Mouse (Mus musculus) natural killer cell, adult 2 months (primary cell): ENCODE measurements around the gene Frs2.

Experiments used
- DNase-seq, 2 experiments: peaks; one replicate each; pipeline ENCODE4 v3.0.0; 2022; ENCODE audit warnings: low spot score in 2 of 2

Frs2 gene

DNA sequence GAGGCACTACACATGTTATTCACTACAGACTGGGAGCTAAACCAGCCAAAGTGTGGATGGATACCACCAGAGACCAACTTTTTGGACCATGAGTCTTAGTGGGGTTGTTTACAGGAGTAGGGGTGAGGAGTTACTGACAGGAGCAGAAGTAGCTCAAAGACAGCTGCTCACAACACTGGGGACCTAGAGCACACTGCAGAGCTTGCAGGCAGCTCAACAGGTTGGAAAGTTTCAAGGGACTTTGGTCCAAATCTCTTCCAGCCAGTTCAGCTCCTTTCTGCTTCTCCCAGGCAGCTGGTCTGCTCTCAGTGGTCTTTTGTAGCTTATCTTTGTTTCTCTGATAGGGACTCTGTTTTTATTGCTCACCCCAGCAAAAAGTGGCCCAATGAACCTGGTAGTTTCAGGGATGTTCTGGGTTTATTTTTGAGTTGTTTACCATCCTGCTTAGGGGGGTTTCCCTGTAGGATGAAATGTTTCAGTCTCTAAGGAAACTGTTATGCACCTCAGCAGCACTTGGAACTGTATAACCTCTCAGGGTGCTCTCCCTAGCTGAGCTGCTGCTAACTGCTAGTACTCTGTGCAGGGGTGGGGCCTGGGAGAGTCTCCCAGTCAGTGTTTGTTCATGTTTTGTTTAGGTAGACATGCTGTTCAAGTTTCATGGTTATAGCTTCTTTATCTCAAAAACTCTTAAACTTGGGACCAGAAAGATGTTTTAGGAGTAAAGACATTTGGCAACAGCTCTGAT lies 44.3 kb downstream of the Frs2 start:
- no peak for DNase-seq

DNA sequence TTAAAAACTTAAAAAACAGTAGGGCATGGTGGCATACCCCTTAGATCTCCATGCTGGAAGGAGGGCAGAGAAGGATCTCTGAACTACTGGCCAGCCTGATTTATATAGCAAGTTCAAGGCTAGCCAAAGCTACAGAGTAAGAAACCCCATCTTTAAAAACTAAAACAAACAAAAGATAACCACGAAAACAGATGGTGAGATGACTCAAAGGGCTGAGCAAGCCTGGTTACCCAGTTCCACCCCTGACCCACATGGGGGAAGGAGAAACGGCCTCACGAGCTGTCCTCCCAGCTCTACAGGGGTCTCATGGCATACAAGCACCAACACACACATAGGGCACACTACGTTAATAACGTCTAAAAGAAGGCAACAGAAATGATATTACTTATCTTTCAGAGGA lies 48.2 kb downstream of the Frs2 start:
- DNase-seq: no peak

DNA sequence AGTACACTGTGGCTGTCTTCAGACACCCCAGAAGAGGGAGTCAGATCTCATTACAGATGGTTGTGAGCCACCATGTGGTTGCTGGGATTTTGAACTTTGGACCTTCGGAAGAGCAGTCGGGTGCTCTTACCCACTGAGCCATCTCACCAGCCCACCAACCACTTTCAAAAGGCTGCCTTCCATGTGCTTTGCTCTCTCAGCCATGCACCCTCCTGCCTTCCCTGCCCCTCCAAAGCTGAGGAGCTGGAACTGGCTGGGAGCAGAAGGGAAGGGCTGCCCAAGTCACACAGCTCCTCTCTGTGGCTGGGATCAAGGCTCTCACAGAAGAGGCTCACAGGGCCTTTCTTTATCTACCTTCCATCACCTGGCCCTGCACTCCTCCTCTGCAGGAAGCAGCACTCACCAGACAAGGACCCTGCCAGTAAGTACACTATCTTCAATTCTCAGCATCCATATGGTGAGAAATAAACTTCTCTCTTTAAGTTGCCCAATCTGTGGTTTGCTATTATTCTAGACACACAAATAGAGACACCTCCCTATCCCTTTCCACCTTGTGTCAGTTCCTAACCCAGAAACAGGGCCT lies 51.1 kb downstream of the Frs2 start:
- DNase-seq: no peak

DNA sequence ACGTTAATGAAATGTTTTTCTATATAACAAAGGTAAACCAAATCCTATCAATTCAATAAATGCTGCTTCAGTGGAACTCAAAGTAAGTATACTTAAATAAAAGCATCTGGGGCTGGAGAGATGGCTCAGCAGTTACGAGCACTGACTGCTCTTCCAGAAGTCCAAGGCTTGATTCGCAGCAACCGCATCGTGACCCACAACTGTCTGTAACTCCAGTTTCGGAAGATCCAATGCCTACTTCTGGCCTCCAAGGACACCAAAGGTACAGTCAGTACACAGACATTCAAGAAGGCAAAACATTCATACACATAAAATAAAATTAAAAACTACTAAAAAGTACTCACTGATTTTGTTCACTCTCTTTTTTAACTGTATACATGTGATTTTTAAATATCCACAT lies 52.2 kb downstream of the Frs2 start:
- no peak for DNase-seq

DNA sequence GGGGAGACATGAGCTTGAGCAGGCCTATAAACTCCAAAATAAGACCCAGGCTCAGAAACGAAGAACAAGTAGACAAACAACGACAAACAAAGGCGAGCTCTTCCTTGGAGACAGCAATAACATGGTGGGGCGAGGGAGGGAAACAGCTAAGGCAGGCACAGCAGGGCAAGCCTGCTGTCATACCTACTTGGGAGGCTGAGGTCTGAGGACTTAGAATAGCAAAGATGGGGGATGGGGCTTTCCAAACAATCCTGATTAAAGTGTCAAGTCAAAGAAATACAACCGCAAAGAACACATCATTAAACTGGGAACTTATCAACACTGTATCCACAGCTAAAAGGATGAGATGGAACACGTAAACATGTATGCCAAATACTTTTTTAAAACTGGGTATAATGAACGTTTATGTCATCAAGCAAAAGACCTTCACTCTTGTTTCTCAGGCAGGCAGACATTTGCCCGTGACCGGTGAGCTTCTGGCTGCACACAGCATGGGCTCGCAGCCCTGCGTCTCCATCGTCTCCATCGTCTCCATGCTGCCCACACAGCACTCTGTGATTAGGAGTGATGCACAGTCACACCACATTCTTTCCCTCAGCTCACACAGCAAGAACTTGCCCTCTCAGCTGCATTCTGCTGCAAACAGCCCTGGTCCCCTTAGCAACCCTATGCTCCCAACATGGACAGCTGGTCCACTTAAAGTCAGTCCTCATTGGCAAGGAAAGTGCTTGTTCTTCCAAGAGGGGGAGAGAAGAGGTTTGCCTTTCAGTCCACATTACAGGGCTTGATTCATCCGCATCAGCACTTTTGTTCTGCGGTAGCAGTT lies 53.6 kb downstream of the Frs2 start:
- no peak for DNase-seq

DNA sequence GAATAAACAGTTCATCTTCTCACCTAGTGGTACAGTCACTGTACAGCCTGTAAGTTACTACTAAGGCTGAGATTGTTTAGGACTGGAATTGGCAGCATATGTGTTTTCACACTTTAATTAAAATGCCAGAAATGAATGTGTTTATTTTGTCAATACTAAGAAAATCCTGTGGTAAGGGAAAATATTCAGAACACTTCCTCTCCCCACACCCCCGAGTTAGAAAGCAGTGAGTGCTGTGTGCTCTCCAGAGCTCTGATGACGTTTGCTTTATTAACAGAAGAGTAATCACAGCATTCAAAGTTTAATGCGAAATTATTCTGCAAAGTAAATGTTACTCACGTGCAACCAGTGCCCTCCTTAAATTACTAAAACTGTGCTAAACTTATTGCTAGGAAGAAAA lies 58.7 kb downstream of the Frs2 start:
- no peak for DNase-seq

DNA sequence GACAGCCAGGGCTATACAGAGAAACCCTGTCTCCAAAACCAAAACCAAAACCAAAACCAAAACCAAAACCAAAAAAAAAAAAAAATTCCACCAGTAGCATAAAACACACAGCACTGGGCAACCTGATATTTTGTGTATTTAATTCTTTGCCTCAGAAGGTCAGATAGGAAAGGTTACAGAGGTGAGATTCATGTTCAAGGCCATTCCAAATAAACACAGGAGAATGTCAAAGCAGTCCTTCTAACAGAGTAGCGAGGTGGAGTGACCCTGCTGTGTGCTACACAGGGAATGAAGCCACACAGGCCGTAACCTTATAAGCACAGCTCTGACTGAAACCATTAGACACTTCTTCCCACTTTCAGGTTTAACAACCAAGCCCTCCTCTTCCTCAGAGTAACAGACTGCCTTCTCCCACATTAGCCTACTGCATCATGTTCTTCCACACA lies 66.4 kb downstream of the Frs2 start:
- DNase-seq: no peak

DNA sequence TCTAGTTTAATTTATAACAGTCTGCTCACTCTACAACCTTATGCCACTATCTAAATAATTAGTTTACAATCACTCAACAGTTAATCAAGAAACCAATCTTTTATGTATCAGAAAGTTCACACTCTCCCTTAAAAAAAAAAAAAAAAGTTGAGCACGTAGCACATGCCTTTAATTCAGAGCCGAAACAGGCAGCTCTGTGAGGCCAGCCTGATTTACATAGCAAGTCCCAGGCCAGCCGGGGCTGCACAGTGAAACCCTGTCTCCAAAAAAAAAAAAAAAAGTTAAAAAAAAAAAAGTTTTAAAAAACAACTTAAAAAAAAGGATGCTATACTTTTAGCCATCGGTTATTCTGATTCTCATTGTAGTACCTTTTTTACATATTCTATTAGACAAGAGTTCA lies 67.0 kb downstream of the Frs2 start:
- DNase-seq: no peak

DNA sequence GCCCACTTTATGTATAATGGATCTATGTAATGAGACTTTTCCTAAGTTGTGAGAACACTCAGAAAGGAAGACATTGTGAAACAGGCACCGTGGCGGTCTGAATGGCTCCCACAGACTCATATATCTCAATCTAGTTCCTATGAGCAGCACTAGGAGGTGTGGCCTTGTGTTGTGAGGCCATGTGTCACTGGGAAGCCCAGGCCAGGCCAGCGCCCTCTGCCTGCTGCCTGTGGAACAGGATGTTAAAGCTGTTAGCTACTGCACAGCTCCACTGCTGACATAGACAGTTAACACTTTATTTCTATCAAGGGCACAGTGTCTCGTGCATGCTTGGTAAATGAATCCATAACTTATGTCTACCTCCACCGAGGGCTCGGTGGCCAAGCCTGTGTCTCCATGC lies 70.0 kb downstream of the Frs2 start:
- peak; percentile 26 to 53 for DNase-seq

DNA sequence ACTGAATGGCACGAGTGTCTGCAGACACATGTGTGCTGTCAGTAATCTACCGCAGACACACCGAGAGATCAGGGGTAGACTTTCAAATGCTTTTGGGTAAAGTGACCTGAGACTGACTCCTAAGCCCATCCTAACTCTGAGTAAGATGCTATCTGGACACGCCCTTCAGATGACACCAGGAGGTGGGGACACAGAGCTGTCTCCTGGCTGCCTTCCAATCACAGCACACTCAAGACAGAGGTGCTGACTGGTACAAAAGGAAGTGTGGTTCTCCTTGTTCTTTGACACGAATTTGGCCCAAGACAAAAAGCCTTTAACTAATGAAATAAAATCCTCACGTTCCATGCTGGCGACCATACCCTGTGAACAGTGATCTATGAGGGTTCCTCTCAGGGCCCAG lies 75.2 kb downstream of the Frs2 start:
- DNase-seq: no peak

DNA sequence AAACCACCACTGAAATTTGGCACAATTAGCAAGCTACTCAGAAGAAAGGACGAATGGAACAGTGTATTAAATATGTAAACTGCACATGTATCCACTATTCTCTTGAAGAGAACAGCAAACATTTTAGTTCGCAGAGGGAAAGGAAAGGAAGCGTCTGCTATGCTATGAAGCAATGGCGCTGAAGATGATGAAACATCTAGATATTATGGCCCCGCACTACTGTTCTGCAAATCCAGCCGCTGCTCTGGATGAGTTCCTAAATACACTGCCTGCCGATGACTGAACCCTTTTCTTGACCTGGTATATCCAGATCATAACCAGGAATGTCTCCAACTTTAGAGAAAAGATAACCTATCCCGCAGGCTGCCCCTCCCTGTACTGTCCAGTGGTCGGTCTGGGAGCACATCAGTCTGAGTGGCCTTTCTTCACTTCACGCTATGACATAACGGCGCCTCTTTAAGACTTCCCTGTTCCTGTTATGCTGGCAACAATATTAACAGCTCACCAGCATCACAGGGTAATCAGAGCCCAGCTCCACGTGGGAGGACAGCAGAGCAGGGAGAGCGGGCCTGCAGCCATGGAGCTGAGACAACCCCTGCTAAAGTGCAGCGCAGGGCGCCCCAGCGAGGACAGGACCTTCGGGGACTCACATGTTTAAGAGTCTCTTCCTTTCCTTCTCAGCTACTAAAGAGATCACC lies 76.0 kb downstream of the Frs2 start:
- DNase-seq: no peak

DNA sequence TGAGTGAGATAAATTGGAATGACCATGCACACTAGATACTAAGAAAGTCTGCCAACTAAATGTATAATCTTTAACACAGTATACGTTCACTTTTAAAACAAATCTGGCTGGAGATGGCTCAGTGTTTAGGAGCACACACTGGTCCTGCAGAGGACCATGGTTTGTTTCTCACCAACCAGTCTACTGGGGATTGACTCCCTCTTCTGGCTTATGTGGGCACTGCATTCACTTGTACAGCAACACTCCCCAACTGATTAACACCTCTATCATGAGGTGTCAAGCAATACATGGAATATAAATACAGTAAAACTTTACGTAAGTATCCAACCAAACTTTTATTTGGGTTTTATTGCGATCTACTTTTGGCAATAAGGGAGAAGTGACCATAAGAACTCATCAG lies 79.2 kb downstream of the Frs2 start:
- no peak for DNase-seq

DNA sequence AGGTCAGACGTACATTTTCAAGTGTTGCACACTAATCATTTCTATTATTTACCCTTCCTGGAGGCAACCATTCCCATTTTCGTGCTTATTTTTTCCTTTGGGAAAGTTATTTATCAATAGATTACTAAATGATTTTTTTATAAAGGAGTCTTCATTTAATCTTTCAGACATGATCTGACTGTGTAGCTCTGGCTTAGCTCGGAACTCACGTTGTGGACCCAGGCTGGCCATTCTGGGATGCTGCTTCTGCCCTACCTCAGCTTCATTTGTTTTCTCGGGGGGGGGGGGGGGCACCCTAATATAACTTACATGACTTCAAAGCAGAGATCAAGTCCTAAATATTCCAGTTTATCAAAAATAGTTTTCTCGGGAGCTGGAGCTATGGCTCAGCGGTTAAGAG lies 84.3 kb downstream of the Frs2 start:
- DNase-seq: no peak

DNA sequence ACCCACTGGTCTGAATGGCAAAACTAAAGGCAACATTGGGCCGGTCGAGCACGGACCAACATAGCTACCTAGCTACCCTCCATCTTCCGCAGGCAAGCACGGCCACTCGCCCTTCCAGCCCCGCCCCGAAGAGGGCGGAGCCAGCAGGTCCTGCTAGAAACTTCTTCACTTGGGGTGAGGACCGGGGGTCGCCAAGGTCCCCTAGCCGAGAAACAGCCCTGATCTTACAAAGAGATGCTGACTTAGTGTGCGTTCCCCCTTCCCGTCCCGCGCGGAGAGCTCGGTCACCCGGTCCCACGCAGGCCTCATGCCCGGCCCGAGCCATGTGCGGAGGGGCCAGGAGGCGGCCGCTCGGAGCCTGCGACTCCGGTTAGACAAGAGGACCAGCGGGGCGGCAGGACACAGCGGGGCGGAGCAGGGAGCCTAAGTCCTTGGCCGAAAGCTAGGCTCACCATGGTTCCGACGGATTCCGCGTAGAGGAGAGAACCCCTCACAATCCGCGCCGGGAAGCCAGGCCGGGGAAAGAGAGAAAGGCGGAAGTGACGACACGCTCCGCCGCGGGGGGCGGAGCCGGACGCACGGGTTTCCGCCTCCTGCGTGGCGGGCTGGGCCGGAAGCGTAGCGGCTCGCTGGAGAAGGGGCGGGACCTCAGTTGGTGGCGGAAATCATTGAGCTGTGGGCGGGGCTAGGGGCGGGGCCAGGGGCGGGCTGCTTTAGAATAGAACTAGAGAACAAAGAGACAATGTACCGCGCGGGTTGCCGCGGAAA lies 84.9 kb downstream of the Frs2 start, which contains the start of gene Cct2:
TSS of gene Cct2 (minus strand) at position 561 of the 768 bp plus-strand sequence.
- peak; percentile 86 to 92 for DNase-seq

DNA sequence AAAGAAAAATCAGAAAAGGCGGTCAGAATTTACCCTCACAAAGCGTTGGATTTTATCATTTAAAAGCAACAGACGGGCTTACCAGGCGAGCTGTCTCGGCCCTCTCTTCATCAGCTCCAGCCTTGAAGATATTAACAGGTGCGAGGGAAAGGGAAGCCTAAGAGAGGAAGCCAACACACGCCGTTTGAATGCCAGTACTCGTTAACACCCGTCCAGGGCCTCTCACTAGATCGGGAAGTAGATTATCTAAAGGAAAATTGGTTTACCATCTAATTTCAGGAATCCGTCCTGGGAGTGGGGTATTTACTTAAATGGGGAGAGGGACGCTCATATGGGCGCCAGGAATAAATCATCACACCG lies 85.5 kb downstream of the Frs2 start:
- DNase-seq: peak in 1 of 2 experiments; percentile 5

DNA sequence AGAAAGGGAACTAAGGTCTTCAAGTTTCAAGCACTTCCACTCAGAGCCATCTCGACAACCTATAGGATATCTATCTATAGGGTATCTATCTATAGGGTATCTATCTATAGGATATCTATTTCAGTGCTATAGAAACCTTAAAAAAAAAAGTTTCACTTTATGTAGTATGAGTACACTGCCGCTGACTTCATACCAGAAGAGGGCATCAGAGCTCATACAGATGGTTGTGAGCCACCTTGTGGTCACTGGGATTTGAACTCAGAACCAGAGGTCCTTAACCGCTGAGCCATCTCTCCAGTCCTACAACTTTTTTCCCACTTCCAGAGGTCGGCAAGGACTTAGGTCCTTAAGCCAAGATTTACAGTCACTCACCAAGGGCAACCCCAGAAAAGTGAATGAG lies 92.7 kb downstream of the Frs2 start:
- no peak for DNase-seq

DNA sequence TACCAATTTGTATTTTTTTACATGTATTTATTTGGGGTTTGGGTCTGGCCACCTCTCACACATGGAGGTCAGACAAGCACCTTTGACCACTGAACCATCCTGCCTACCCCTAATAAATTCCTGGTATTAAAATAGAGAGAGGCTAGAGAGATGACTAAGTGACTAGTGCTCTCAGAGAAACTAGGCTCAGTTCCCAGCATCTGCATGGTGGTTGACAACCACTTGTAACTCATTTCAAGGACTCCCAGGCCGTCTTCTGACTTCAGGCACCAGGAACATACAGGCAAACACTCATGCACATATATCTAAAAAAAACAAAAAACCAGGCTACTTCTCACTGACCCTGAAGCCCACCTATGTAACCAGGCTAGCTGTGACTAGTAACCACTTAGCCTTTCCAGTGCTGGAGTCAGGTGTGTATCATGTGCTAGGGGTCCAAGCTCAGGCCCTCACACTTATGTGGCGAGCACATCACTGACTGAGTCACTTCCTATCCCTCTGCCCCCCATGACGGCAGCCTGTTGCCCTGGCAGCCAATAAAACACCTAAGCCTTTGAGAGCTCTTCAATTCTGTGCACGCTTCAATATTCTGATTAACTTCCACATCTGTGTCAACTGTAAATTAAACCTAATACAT lies 98.3 kb downstream of the Frs2 start:
- no peak for DNase-seq

DNA sequence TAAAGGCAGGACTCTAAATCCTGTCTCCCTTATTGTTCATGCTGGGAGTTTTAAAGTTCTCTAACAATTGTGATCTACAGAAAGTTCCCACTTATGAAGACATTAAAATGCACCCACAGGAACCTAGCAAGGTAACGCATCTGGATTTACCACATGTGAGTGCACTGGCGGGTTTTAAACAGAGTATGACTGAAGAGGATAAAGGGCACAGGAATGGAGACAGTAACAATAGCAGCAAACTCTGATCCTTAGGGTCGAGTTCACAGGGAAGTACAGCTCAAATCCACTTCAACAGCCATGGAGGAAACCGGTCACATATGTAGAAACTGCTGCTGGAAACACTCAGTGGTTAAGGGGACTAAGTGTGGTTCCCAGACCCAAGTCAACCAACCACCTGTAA lies 99.1 kb downstream of the Frs2 start:
- DNase-seq: no peak

DNA sequence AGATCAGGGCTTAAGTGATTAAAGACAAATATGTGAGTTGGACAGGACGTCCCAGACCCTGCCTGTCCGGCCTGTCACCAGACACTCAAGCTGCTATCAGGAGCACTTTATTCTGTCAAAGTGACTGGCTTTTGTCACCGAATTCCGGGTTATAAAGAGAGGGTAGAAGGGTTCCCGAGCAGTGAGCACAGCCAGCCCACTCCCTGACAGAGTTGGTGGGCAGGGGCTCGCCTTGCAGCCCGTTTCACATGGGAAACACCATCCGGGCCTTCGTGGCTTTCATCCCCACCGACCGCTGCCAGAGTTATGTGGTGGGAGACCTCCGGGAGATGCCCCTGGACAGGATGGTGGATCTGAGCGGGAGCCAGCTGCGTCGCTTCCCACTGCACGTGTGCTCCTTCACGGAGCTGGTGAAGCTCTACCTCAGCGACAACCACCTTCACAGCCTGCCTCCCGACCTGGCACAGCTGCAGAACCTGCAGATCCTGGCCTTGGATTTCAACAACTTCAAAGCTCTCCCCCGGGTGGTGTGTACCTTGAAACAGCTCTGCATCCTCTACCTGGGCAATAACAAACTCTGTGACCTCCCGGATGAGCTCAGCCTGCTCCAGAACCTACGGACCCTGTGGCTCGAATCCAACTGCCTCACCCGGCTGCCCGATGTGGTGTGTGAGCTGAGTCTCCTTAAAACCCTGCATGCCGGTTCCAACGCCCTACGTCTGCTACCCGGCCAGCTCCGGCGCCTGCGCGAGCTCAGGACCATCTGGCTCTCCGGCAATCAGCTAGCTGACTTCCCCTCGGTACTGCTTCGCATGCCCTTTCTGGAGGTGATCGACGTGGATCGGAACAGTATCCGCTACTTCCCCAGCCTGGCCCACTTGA lies 102.9 kb downstream of the Frs2 start, which contains the start of gene Lrrc10:
TSS of gene Lrrc10 (plus strand) at position 167 of the 882 bp plus-strand sequence.
- DNase-seq: no peak
